Mouse (Mus musculus) MEL (cell line): ENCODE data around the gene Rpap1.

Experiments
- CTCF ChIP-seq, 3 experiments: IDR thresholded peaks in 2 of 3; conservative IDR thresholded peaks in 1 of 3; 2 replicates each; pipeline ENCODE4 v1.5.1; 2011 to 2012; ENCODE audit warnings: low read length in 3 of 3, low read depth in 2 of 3, mild to moderate bottlenecking in 2 of 3, improper control_type of control experiment in 1 of 3, inconsistent platforms in 1 of 3, mixed read lengths in 1 of 3, moderate library complexity in 1 of 3; ENCODE audit not compliant: control insufficient read depth in 1 of 3, insufficient read depth in 1 of 3, poor library complexity in 1 of 3, severe bottlenecking in 1 of 3
- EP300 ChIP-seq, 2 experiments: IDR thresholded peaks; 2 replicates each; pipeline ENCODE4 v1.6.1; 2011; ENCODE audit warnings: improper control_type of control experiment in 2 of 2, low read length in 2 of 2, low read depth in 1 of 2, mild to moderate bottlenecking in 1 of 2
- MAX ChIP-seq: IDR thresholded peaks from 2 replicates; pipeline ENCODE4 v1.6.1; 2011; ENCODE audit warnings: low read length, improper control_type of control experiment
- POLR2A ChIP-seq, 2 experiments: IDR thresholded peaks; 2 replicates each; pipeline ENCODE4 v1.6.1; 2011 to 2012; ENCODE audit warnings: low read length in 2 of 2, mild to moderate bottlenecking in 2 of 2, control low read depth in 1 of 2, improper control_type of control experiment in 1 of 2, low read depth in 1 of 2, moderate library complexity in 1 of 2; ENCODE audit not compliant: control insufficient read depth in 1 of 2, insufficient read depth in 1 of 2, poor library complexity in 1 of 2
- RAD21 ChIP-seq: IDR thresholded peaks from 2 replicates; pipeline ENCODE4 v1.6.1; 2011; ENCODE audit warnings: mild to moderate bottlenecking, low read depth, low read length, improper control_type of control experiment

DNA sequence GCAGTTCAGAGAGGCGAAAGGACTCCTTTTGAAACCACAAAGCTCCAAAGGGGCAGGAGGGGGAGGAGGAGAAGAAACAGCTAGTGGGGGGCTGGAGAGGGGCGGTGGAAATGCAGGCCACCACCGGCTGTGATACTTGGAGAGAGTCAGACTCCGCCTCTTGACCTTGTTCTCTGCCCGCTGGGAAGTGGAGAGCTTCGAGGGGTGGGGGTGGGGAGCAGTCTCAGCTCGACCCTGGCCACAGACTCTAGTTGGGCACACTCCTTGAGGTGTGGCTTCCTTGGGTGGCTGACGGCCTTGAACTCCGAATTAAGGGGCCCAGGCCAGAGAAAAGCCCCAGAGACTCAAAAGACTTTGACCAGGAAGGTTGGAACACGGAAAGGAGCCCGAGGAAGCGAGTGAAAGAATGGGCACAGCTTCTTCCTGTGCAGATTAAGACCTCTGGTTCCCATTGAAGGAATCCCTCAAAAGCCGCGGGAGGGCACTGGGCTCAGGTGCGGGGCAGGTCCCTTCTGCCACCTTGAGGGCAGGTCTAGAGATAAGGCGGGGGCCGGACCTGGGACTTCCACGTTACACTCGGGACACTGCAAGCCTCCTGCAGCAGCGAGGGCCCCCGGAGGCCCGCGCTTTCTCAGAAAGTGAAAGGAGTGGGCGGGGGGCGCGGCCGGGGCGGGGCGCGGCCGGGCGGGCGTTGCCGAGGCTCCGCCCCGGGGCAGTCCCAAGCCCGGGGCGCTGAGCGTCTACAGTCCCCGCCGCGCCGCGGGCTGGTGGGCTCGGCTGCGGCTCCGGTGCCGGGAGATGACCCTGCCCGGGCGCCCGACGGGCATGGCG lies 45.5 kb downstream of the Rpap1 start, which contains the start of gene Itpka:
- TF ChIP-seq CTCF (IDR thresholded peaks at IDR 0.05 in 2 of 3, conservative IDR thresholded peaks at IDR 0.05 in 1 of 3; ENCODE audit: control insufficient read depth in 1 of 3, insufficient read depth in 1 of 3, low read depth in 2 of 3, low read length in 3 of 3, poor library complexity in 1 of 3, severe bottlenecking in 1 of 3): 0 out of 6 replicates have a peak, but pooled peaks of 1 of the 3 experiments have one; percentile 2
- TF ChIP-seq POLR2A (IDR thresholded peaks at IDR 0.05; ENCODE audit: control insufficient read depth in 1 of 2, insufficient read depth in 1 of 2, low read depth in 1 of 2, low read length in 2 of 2, poor library complexity in 1 of 2): peak; percentile 14 to 74; a peak in 2 of 4 replicates
- no peak for TF ChIP-seq EP300 (IDR thresholded peaks at IDR 0.05; ENCODE audit: low read depth in 1 of 2, low read length in 2 of 2)
- TF ChIP-seq RAD21: no peak
- TF ChIP-seq MAX: no peak
